Mouse (Mus musculus) C2C12 (cell line): ENCODE results near the gene Asb13.

Experiments used
- CEBPB ChIP-seq: IDR thresholded peaks from one replicate; pipeline ENCODE4 v1.6.1; 2011; ENCODE audit warnings: low read depth, mild to moderate bottlenecking, control low read depth, moderate library complexity
- CTCF ChIP-seq: IDR thresholded peaks from one replicate; pipeline ENCODE4 v1.5.1; 2011; ENCODE audit not compliant: control insufficient read depth, insufficient read depth, insufficient read length

GRCm38 (mm10) chr13:3700752-3701151 is 66.9 kb downstream of the Asb13 start:
- TF ChIP-seq CTCF: no peak
- no peak for TF ChIP-seq CEBPB
